Mouse (Mus musculus): ENCODE data around the gene Nsd2. TPM values are rescaled to one million over a fixed set of nuclear protein-coding genes. Genes with fewer than 3 reads are reported as not detected.

Nsd2 gene
- total RNA-seq (2015; ENCODE audit: low replicate concordance) = 22.4 and 46.1 TPM in 2 replicates
- total RNA-seq (2017; ENCODE audit: low replicate concordance) = 74.6 and 94.0 TPM in 2 replicates

DNA sequence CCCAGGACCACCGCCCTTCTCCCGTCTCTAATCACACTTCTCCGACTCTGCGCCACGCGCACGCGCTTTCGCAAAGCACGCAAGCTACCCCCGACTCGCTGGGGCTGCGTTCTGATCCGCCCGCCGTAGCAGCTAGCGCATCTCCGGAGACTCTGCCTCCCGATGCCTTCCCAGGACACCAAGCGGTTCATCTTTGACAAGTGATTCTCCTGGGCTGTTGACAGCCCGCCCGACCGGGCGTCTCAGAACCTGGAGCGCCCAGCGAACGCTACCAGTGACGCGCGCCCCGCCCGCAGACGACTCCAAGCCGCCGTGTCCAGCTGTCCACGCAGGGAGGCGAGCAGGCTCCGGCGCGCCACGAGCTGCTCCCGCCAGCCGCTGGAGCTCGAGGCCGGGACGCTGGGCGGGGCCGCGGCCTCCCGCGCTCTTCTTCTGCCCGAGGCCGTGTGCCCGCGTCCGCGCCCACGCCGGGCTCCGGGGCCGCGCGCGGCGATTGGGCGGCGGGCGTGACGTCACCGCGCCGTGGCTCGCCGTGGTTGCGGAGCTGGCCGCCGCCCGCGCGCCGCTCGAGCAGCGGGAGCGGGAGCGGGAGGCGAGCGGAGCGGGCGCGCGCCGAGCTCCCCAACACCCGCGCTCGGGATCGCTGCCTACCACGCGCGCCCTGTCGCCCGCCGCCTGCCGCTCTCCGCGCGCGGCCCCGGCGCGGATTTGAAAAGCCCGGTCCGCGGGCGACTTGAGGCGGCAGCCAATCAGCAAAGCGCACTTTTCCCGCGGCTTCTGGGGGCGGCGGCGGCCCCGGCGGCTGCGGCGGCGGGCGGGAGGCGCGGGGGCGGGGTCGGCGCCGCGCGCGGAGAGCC, at the start of gene Nsd2:
Nsd2 (plus strand) TSS at position 850 of the 857 bp plus-strand sequence.
- peak; percentile 82 for ATAC-seq (replicated peaks; ENCODE audit: low FRiP score, poor library complexity, severe bottlenecking)

DNA sequence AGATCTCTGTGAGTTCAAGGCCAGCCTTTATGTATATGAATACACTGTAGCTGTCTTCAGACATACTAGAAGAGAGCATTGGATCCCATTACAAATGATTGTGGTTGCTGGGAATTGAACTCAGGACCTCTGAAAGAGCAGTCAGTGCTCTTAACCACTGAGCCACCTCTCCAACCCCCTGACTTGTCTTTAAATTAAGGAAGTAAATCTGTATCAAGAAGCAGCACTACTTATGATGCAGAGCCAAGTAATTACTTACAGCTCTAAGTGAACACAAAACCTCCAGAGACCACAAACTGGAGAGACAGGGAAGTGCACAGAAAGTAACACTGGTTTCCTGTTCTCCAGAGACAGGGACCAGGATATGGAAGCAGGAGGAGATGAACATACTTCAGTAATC, 43.3 kb upstream of the Nsd2 start:
- no peak for ATAC-seq (replicated peaks; ENCODE audit: low FRiP score, poor library complexity, severe bottlenecking)

DNA sequence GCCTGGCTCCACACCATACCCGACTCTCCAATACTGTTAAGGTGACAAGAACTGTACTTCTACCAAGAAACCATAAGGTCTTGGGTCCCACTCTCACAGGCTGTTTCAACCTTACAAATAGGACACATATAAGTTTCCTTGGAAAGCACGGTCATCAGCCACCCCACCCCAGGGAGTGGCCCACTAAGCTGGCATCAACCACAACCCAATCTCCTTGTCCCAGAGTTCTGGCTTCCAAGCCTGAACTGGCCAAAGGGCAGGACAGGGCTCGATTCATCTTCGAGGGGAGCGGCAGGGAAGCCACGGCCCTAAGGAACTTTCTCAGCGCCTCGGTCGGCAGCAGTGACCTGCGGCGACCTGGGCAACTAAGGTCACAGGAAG, 38.6 kb upstream of the Nsd2 start:
- peak; percentile 78 for ATAC-seq (replicated peaks; ENCODE audit: low FRiP score, poor library complexity, severe bottlenecking)

DNA sequence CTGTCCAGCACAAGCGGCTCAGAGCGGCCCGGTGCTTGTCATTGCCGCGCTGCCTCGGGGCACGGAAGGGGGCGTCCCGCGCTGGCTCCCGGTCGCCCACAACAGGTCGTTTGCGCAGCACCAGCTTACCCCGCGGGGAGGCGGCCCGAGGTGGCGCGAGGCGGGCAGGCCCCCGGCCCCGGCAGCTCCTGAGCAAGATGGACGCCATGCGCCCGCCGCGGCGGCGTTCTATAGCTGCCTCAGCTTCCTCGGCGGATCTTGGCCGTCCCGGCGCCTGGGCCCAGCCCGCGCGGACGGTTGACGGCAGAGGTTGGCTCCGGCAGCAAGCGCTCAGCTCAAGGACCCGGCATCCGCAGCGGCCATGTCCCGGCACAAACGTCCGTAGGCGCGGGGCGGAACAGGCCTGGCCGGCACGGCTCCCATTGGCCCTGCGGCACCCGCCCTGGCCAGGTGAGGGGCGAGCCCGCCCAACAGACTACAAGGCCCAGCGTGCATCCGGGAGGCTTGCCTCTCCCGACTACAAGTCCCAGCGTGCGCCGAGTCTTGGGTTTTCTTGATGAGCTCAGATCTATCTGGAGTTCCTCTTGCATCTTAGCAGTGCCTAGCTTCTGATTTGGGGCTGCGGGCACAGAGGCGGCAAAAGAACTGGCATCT, 38.1 kb upstream of the Nsd2 start, which contains the start of gene Letm1:
Letm1 (minus strand) TSS at position 473 of the 654 bp plus-strand sequence.
- ATAC-seq (replicated peaks; ENCODE audit: low FRiP score, poor library complexity, severe bottlenecking) = peak; percentile 99

DNA sequence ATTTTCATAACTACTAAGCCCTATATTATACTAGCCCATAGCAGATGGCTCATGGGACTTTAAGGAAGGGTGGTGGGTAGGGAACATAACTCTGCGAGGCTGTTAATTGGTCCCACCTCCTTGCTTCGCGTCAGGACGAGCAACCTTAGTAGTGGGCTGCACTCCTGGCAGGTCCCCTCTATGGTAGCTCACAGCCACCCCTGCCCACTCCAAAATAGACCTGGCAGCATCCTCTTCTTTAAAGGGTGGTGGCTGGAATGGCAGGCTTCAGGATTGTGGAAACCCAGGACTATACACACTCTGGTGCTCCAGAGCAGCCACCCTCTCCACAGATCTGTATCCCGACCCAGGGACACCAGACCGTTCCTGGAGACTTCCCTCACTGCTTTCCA, 37.5 kb upstream of the Nsd2 start:
- ATAC-seq (replicated peaks; ENCODE audit: low FRiP score, poor library complexity, severe bottlenecking) = 0 out of 2 replicates have a peak, but pooled peaks have one; percentile 7

DNA sequence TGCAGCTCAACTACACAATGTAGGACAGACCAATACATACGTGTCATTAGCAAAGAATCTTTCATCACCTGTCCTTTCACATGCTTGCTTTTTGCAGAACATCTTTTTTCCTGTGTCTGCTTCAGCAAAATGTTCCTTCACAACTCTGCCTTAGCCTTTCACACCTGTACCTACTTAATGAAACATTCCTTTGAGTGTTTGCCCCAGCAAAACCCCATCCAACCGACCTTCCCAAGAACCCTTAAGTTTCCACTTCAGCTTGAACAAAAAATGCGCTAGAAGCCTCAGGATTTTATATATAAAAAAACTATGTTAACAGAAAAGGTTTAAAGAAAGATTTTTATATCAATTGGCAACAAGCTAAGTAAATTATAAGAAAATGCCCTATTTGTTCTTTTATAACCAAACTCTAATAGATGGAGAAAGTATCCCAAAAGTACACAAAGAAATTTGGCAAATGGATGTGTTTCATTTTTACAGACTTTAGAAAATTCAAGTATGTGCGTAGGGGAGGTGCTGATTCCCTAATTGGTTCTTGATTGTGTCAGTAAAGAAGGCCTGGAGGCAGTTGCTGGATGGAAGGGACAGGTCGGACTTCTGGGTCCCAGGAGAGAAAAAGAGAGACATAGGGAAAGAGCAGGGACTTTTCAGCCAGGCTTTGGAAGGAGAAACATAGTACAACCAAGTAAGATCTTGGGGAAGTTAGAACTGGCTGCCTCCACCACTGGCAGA, 28.4 kb upstream of the Nsd2 start:
- ATAC-seq (replicated peaks; ENCODE audit: low FRiP score, poor library complexity, severe bottlenecking) = no peak

DNA sequence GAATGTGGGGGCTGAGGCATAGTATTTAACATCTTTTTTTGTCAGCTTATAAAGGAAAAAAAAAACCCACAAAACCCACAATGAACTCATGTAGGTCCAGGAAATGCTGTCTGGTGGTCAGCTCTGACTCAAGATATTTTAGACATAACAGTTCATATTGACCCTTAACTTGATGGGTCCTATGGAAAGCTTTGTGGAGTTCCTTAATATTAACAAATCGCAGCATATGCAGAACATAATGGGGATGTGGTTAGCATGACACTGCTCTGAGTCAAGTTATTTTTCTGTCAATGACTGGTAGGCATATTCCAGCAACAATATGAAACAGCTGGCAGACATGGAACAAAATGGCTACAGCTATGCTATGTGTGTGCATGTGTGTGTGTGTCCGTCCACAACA, 17.2 kb upstream of the Nsd2 start:
- no peak for ATAC-seq (replicated peaks; ENCODE audit: low FRiP score, poor library complexity, severe bottlenecking)

DNA sequence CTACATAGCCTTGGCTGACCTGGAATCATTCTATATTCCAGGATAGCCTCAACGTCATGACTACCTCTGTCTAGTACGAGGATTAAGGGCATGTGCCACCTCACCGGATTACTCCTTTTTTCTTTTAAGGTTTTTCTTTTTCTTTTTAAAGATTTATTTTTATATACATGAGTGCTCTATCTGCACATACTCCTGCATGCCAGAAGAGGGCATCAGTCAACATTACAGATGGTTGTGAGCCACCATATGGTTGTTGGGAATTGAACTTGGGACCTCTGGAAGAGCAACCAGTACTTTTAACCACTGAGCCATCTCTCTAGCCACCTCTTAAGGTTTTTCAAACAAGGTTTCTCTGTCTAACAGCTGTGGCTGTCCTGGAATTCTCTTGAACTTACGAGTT, 9.0 kb upstream of the Nsd2 start:
- ATAC-seq (replicated peaks; ENCODE audit: low FRiP score, poor library complexity, severe bottlenecking) = no peak

DNA sequence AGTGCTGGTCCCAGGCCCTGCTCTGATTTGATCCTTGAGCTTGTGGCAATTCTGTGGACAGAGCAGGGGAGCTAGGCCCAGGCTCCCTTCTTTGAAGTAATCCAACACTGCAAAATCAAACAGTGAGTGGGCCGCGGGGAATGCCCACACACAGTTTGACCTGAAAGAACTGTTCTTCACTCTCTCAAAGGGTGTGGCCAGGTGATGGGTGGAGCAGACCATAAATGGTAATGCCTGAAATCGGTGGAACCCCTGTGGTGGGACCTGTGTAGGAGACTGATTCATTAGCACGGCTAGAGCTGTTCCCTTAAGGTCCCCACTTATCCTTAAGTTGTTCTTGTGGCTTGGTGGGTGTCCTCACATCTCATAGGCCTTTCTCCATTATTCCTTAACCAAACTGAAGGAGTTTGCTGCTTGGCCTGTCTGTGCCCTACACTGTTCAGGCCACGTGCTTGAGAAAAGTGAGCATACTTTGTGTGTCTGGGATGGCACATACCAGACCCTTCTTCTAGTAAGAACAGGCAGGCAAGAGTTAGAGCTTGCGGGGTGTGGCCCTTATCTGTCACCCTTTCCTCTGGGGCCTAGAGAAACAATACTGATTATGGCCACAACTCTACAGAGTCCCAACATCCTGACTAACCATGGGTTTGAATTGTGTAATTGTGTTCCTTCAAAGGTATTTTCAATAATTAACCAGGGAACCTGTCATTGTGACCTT, 4.4 kb upstream of the Nsd2 start:
- no peak for ATAC-seq (replicated peaks; ENCODE audit: low FRiP score, poor library complexity, severe bottlenecking)

DNA sequence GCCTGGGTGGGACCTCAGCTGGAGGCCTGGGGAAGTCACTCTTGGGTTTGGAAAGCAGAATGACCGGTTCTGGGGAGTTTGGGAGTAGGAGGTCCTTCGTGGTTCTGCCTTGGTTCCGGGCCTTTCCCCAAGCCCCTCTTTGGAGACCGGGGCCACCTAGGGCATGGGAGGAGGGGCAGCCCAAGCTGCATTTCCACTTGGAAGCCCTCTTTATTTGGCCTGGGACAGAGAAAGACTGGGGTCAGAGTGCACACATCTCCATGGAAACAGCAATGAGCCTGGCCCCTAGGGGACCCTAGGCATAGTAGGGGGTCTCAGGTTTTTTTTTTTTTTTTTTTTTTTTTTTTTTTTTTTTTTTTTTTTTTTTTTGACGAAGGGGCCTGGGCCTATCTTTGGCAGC, 2.4 kb upstream of the Nsd2 start:
- ATAC-seq (replicated peaks; ENCODE audit: low FRiP score, poor library complexity, severe bottlenecking) = no peak

DNA sequence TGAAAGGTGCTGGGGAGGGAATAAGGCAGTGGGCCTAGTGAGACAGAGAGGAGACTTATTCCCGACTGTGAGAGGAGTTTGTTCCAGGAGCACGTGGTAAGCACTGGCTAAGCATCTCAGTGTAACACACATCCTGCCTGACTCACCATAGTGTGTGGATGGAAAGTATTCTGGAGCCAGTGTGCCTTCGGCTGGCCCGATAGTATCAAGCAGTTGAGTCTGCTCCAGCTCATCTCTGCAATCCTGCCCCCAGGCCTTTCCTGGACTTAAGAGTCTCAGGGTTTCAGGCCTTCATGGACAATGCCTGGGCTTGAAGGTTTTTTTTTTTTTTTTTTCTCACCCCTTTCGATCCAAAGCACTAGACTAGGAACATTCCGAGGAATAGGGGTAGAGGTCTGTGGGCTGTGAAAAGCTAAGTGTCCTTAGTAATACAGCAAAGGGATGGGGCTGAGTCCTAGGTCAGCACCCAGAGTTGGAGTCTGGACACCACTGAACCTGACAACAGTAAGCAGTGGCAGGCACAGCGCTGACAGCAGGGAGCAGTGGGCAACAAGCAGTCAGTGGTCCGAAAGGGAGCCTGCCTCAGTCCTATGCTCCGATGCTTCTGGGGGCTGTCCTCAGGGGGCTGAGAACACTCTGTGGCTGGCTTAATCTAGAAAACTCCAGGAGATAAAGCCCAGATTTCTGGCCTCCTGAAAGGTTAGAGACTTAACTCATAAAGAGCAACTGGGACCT, 1.2 kb upstream of the Nsd2 start:
- ATAC-seq (replicated peaks; ENCODE audit: low FRiP score, poor library complexity, severe bottlenecking) = peak; percentile 17

DNA sequence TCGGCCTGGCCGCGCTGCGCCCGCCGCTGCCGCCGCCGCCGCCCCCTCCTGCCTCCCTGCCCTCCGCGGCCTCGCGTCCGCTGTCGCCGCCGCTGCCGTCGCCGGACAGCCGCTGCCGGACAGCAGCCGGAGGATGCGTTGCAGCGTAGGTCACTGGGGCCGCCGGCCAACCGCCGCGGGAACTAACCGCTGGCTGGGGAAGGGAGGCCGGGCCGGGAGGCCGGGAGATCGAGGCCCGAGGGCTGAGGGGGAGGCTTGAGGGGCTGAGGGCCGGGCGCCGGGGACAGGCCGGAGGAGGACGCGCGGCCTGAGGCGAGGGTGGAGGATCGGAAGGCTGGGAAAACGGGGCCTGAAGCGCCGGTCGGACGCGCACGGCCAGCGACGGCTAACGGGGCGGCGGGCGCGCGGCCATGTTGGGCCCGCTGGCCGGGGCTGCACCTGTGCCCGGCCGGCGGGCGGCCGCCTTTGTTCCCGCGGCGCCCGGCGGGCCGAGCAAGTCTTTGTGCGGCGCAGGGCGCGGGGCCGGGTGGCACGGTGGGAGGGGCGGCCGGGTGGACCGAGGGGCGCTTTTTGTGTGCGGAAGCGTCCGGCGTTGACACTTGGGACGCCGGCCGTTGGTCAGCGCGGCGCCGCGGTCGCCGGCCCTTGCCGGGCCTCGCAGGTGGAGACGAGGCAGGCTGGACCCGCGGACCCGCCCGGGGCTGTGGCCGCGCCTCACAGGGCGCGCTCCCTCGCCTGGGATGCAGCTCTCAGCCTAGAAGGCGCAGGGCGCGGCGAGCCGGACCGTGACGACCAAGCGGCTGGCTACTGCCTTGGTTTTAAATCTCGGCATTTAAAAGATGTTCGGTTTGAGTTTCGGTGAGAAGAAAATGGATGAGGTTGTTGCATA, 452 bp downstream of the Nsd2 start:
- peak; percentile 75 for ATAC-seq (replicated peaks; ENCODE audit: low FRiP score, poor library complexity, severe bottlenecking)

DNA sequence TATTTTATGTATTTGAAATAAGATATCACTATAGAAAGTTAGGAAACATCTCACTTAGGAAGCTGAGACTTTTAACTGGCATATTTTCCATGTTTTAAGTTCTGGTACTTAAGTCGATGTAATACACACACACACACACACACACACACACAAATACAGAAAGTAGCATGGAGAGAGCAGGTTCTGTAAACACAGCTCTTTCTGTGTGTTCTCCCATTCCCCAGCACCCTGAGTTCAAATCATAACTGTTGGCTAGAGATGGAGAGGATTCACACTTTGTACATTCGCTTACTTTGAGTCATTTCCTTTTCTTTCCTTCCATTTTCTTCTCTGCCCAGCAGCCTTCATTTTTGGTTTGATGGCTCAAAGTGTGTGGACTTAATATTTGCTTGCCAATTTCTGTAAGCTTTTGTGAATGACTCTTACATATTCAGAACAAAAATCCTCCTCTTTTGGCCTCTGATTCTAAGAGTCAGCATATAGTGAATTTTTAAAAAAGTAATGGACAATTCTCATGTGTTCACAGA, 1.4 kb downstream of the Nsd2 start:
- ATAC-seq (replicated peaks; ENCODE audit: low FRiP score, poor library complexity, severe bottlenecking) = no peak

DNA sequence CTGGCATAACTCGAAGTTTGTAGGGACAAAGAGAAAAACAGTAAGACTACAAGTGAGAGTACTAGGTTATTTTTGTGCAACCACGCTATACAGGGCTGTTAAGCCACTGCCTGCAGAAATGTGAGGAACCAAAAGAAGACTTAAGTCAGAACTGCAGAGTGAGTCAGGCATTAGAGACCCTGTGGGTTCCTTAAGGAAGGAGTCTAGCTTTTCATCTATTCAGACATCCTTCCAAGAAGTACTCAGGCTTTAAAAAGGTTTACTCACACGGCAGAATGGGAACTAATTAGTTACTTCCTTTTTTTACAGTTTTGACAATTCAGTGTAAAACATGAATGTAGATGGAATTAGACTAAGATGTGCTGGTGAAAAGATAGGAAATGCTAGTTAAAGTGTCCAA, 1.9 kb downstream of the Nsd2 start:
- no peak for ATAC-seq (replicated peaks; ENCODE audit: low FRiP score, poor library complexity, severe bottlenecking)

DNA sequence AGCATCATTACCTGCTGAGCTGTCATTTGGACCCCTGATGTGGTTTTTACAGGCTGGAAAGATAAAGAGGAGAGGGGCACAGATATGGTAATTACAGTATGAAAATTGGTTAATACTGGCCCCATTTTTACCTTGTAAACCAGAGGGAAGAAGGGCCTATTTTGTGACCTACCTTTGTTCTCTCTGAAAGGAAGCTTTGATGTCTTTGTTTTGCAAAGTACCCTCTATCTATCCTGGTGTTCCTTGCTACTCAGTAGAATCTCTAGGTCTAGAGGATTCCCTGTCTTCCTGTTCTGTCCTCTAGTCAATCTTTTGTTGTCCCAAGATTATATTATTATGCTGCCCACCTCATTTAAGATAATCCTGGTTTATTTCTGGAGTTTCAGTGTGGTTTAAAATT, 5.5 kb downstream of the Nsd2 start:
- ATAC-seq (replicated peaks; ENCODE audit: low FRiP score, poor library complexity, severe bottlenecking) = no peak

DNA sequence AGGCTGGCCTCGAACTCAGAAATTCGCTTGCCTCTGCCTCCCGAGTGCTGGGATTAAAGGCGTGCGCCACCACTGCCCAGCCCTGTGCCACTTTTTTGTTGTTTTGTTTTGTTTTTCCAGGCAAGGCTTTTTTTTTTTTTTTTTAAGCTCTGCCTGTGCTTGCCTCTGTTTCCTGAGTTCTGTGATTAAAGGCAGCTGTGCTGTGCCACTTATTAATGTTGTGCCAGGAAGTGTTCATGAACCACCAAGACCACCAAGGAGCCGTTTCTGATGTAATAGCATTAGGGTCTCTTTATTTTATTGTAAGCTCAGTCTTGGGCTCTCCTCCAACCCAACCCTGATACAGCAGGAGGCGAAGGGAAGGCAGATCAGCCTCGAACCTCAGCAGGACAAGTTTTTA, 7.6 kb downstream of the Nsd2 start:
- ATAC-seq (replicated peaks; ENCODE audit: low FRiP score, poor library complexity, severe bottlenecking) = no peak

DNA sequence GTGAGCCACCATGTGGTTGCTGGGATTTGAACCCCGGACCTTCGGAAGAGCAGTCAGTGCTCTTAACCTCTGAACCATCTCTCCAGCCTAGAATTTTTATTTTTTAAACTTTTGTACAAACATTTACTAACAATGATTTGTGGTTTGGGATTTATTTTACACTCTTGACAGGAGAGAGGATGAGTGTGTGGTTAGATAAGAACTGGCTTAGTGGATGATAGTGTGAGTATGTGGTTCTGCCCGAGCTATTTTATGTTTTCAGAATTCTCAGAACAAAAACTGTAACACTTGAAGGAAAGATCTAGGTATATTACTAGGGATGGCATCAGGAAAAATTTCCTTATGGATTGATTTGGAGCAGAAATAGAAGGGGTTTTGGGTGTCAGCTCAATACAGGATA, 9.4 kb downstream of the Nsd2 start:
- ATAC-seq (replicated peaks; ENCODE audit: low FRiP score, poor library complexity, severe bottlenecking) = no peak

DNA sequence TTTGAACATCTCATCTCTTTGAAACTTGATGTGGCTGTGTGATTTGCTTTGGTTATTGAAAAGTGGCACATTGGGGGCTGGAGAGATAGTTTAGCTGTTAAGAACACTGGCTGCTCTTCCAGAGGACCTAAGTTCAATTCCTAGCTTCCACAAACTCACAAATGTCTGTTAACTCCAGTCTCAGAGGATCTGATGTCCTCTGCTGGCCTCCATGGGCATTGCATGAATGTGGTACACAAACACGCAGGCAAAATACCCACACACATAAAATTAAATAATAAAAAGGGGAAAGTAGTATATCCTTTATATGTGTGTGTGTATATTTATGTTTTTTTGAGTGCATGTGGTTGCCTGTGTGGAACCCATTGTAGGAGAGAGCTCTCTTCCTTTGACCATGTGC, 10.3 kb downstream of the Nsd2 start:
- ATAC-seq (replicated peaks; ENCODE audit: low FRiP score, poor library complexity, severe bottlenecking) = no peak
